ENCODE assay signal across 8 mouse cellular contexts in genomic region chr7:92937955-92938354, GRCm38 (mm10).
DNase-seq lines count a peak whose midpoint lies in the region; ATAC-seq lines count a peak whose summit lies in the region.

No protein-coding gene starts in this region.

- peak; percentile 55 for DNase-seq in forebrain, embryonic 11.5 days (ENCODE audit: low spot score)
- DNase-seq in left cerebral cortex, postnatal 25 days (ENCODE audit: low spot score in 2 of 2), result peak; percentile 9 to 10
- no peak for DNase-seq in left cerebral cortex, adult 11 months (ENCODE audit: low spot score)
- peak; percentile 80 for DNase-seq in ZHBTc4 (ENCODE audit: low read depth, low spot score)
- peak; percentile 46 for DNase-seq in forelimb bud, embryonic 11.5 days (ENCODE audit: low read depth, low spot score)
- DNase-seq in retina, embryonic 14.5 days (ENCODE audit: low spot score), result peak; percentile 61
- DNase-seq in spleen, postnatal 14 days (ENCODE audit: low spot score in 2 of 2), result no peak

- no peaks in the 10 kb centered on the region for H3K36me3 ChIP-seq in forebrain, embryonic 11.5 days (ENCODE audit: control insufficient read depth, insufficient read depth, low read length)
- no peaks in the 10 kb centered on the region for H3K36me3 ChIP-seq in forebrain, embryonic 16.5 days (ENCODE audit: control insufficient read depth, insufficient read depth)

- no peaks in the 10 kb centered on the region for H3K9me3 ChIP-seq in forebrain, embryonic 11.5 days (ENCODE audit: control insufficient read depth, low read length)
- H3K9me3 ChIP-seq in forebrain, embryonic 16.5 days (ENCODE audit: control insufficient read depth, low read length), result no peaks in the 10 kb centered on the region

- no peaks in the 10 kb centered on the region for H3K27me3 ChIP-seq in forebrain, embryonic 11.5 days (ENCODE audit: control insufficient read depth, insufficient read depth, low read length)
- no peaks in the 10 kb centered on the region for H3K27me3 ChIP-seq in forebrain, embryonic 16.5 days (replicated peaks; ENCODE audit: control insufficient read depth, insufficient read depth, low read length)

- no peak overlapping the region for H3K27ac ChIP-seq in forebrain, embryonic 11.5 days (ENCODE audit: low read depth, low read length)
- no peak overlapping the region for H3K27ac ChIP-seq in forebrain, embryonic 16.5 days (ENCODE audit: low read length)

- H3K4me3 ChIP-seq in forebrain, embryonic 11.5 days (ENCODE audit: low read depth, low read length), result no peak overlapping the region
- H3K4me3 ChIP-seq in forebrain, embryonic 16.5 days (replicated peaks; ENCODE audit: low read length), result no peak overlapping the region

- intact Hi-C loops in left cerebral cortex, postnatal 25 days (cut with DNase I), result no loop called here

- ATAC-seq in forebrain, embryonic 11.5 days (replicated peaks; ENCODE audit: low FRiP score), result no peak
- no peak for ATAC-seq in forebrain, embryonic 16.5 days

- no peak overlapping the region for H3K9ac ChIP-seq in forebrain, embryonic 11.5 days (ENCODE audit: low read length)
- no peak overlapping the region for H3K9ac ChIP-seq in forebrain, embryonic 16.5 days (replicated peaks; ENCODE audit: low read depth, low read length)

- H3K4me1 ChIP-seq in forebrain, embryonic 11.5 days (replicated peaks; ENCODE audit: control insufficient read depth, insufficient read depth, low read length), result 0 out of 2 replicates have a peak, but pooled peaks cover 4% of the 10 kb centered on the region
- peaks cover 4% of the 10 kb centered on the region; the same call in 1 of the 2 replicates for H3K4me1 ChIP-seq in forebrain, embryonic 16.5 days (replicated peaks; ENCODE audit: control insufficient read depth, insufficient read depth, low read length)

- H3K4me2 ChIP-seq in forebrain, embryonic 11.5 days (ENCODE audit: low read depth, low read length, severe bottlenecking), result no peak overlapping the region
- H3K4me2 ChIP-seq in forebrain, embryonic 16.5 days (ENCODE audit: low read length), result no peak overlapping the region

- 18% methylated on average over 6 of the region's 6 CpGs for WGBS in forebrain, embryonic 11.5 days
- WGBS in forebrain, embryonic 16.5 days, result 19% methylated on average over 6 of the region's 6 CpGs

Comparison
In these comparisons a context has a peak if more than half of its experiments do, and no peak if none do; other contexts are left out.
1. DNase-seq: peak in forebrain, embryonic 11.5 days (single experiment), left cerebral cortex, postnatal 25 days (2 of 2), ZHBTc4 (single experiment), forelimb bud, embryonic 11.5 days (single experiment) and retina, embryonic 14.5 days (single experiment); none in left cerebral cortex, adult 11 months (single experiment) and spleen, postnatal 14 days (0 of 2).